Mouse (Mus musculus): ENCODE data around the gene Psmd12.
"Not testable (repeated sequence)": the region's sequence is repeated elsewhere in the genome, so short reads cannot be mapped to it uniquely, and the experiment has no call there.

The Psmd12 gene

GRCm38 (mm10) chr11:107459828-107460227 lies 19.5 kb upstream of the Psmd12 start:
- DNase-seq (ENCODE audit: extremely low read depth, low read depth): no peak

- DNase-seq (ENCODE audit: extremely low read depth, low read depth): no peak
These were observed 16.8 kb upstream of the Psmd12 start for GRCm38 (mm10) chr11:107462478-107462877.

GRCm38 (mm10) chr11:107463251-107463681 lies 16.0 kb upstream of the Psmd12 start:
- no peak for DNase-seq (ENCODE audit: extremely low read depth, low read depth)

- no peak for DNase-seq (ENCODE audit: extremely low read depth, low read depth)
These were observed 15.1 kb upstream of the Psmd12 start for GRCm38 (mm10) chr11:107464141-107464540.

GRCm38 (mm10) chr11:107465041-107465440 lies 14.2 kb upstream of the Psmd12 start:
- no peak for DNase-seq (ENCODE audit: extremely low read depth, low read depth)

- DNase-seq (ENCODE audit: extremely low read depth, low read depth): no peak
These were observed 13.3 kb upstream of the Psmd12 start for GRCm38 (mm10) chr11:107465969-107466368.

GRCm38 (mm10) chr11:107466611-107467391 lies 12.5 kb upstream of the Psmd12 start:
- no peak for DNase-seq (ENCODE audit: extremely low read depth, low read depth)

- peak; percentile 98 for DNase-seq (ENCODE audit: extremely low read depth, low read depth)
These were observed 10.8 kb upstream of the Psmd12 start for GRCm38 (mm10) chr11:107468252-107469030.

- DNase-seq (ENCODE audit: extremely low read depth, low read depth): no peak
These were observed 10.2 kb upstream of the Psmd12 start for GRCm38 (mm10) chr11:107469031-107469522.

GRCm38 (mm10) chr11:107469523-107470371 lies 9.5 kb upstream of the Psmd12 start:
- no peak for DNase-seq (ENCODE audit: extremely low read depth, low read depth)

GRCm38 (mm10) chr11:107470521-107471041 lies 8.7 kb upstream of the Psmd12 start, which contains the start of gene Pitpnc1:
Gene Pitpnc1, minus strand, starts transcription at chr11:107470699.
- DNase-seq (ENCODE audit: extremely low read depth, low read depth): no peak

- DNase-seq (ENCODE audit: extremely low read depth, low read depth): no peak
These were observed 8.1 kb upstream of the Psmd12 start for GRCm38 (mm10) chr11:107471071-107471720.

GRCm38 (mm10) chr11:107472304-107472703 lies 7.0 kb upstream of the Psmd12 start:
- no peak for DNase-seq (ENCODE audit: extremely low read depth, low read depth)

GRCm38 (mm10) chr11:107473137-107473820 lies 6.0 kb upstream of the Psmd12 start:
- peak; percentile 91 for DNase-seq (ENCODE audit: extremely low read depth, low read depth)

- no peak for DNase-seq (ENCODE audit: extremely low read depth, low read depth)
These were observed 549 bp downstream of the Psmd12 start for GRCm38 (mm10) chr11:107479862-107480203.

GRCm38 (mm10) chr11:107484341-107484740 lies 5.1 kb downstream of the Psmd12 start:
- no peak for DNase-seq (ENCODE audit: extremely low read depth, low read depth)

- no peak for DNase-seq (ENCODE audit: extremely low read depth, low read depth)
These were observed 23.5 kb downstream of the Psmd12 start for GRCm38 (mm10) chr11:107502801-107503200.

GRCm38 (mm10) chr11:107504364-107504763 lies 25.1 kb downstream of the Psmd12 start:
- DNase-seq (ENCODE audit: extremely low read depth, low read depth): not testable (repeated sequence)

GRCm38 (mm10) chr11:107506260-107506659 lies 27.0 kb downstream of the Psmd12 start:
- peak; percentile 66 for DNase-seq (ENCODE audit: extremely low read depth, low read depth)
